ENCODE assay signal across 8 mouse cellular contexts in the genomic region with DNA sequence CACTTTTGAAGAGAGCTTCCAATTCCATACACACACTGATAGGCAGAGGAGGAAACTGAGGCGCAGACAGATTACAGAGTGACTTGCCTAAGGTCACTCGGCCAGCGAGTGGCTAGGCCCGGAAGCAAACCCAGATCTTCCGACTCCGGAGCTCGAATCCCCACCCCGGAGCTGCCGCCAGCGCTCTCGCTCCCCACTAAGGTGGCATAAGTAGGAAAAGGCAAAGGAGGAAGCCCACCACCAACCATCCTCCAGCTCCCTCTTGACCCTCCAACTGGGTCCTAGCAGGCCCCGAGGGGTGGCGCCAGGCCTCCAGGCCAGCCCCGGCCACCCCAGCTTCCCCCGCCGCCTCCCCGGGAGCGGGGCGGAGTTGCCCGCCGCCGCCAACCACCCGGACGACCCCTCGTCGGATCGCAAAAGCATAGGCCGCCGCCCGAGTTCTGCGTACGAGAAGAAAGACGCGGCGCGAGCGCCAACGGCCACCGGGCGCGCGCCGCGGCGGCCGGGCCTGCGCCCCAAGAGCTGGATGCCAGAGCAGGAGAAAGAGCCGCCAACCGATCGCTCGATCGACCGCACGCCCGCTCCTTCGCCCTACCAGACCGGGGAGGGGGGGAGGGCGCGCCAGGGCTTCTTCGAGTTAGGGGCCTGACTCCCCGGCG. TPM values are rescaled to one million over a fixed set of nuclear protein-coding genes. Genes with fewer than 3 reads are reported as not detected.
DNase-seq lines count a peak whose midpoint lies in the region; ATAC-seq lines count a peak whose summit lies in the region.

No protein-coding gene starts in this region.

- H3K27ac ChIP-seq in forebrain, embryonic 16.5 days (ENCODE audit: low read length) = peak overlapping the region; percentile 95
- peak overlapping the region; percentile 94 for H3K27ac ChIP-seq in kidney, embryonic 15.5 days

- H3K4me3 ChIP-seq in forebrain, embryonic 16.5 days (replicated peaks; ENCODE audit: low read length) = peak overlapping the region; percentile 100
- H3K4me3 ChIP-seq in kidney, embryonic 15.5 days (replicated peaks) = peak overlapping the region; percentile 96

- peaks cover 32% of the 10 kb centered on the region for H3K36me3 ChIP-seq in forebrain, embryonic 16.5 days (ENCODE audit: control insufficient read depth, insufficient read depth)
- H3K36me3 ChIP-seq in kidney, embryonic 15.5 days = peaks cover 52% of the 10 kb centered on the region

- peaks cover 15% of the 10 kb centered on the region for H3K9me3 ChIP-seq in forebrain, embryonic 16.5 days (ENCODE audit: control insufficient read depth, low read length)
- H3K9me3 ChIP-seq in kidney, embryonic 15.5 days (replicated peaks) = peaks cover 18% of the 10 kb centered on the region

- peak; percentile 25 for ATAC-seq in forebrain, embryonic 16.5 days
- peak; percentile 67 for ATAC-seq in kidney, embryonic 15.5 days (replicated peaks; ENCODE audit: low FRiP score)
- ATAC-seq in megakaryocyte-erythroid progenitor cell, adult 5-6 weeks (replicated peaks; ENCODE audit: low FRiP score, low TSS enrichment, poor library complexity, severe bottlenecking) = no peak

- WGBS in forebrain, embryonic 16.5 days = under 1% methylated on average over 56 of the region's 62 CpGs
- WGBS in kidney, embryonic 15.5 days = 1% methylated on average over 53 of the region's 62 CpGs

- H3K4me1 ChIP-seq in forebrain, embryonic 16.5 days (replicated peaks; ENCODE audit: control insufficient read depth, insufficient read depth, low read length) = peaks cover 11% of the 10 kb centered on the region
- H3K4me1 ChIP-seq in kidney, embryonic 15.5 days = peaks cover 17% of the 10 kb centered on the region

- DNase-seq in cerebellum, adult 8-10 months = peak; percentile 43
- DNase-seq in cerebellum, postnatal 14 days = no peak
- DNase-seq in thymus, postnatal 25 days = peak; percentile 51
- no peak for DNase-seq in thymus, postnatal 14 days
- peak; percentile 29 for DNase-seq in lung, postnatal 36 days

- H3K4me2 ChIP-seq in forebrain, embryonic 16.5 days (ENCODE audit: low read length) = peak overlapping the region; percentile 80
- H3K4me2 ChIP-seq in kidney, embryonic 15.5 days = peak overlapping the region; percentile 86

- no peaks in the 10 kb centered on the region for H3K27me3 ChIP-seq in forebrain, embryonic 16.5 days (replicated peaks; ENCODE audit: control insufficient read depth, insufficient read depth, low read length)
- no peaks in the 10 kb centered on the region for H3K27me3 ChIP-seq in kidney, embryonic 15.5 days

- peak overlapping the region; percentile 97 for H3K9ac ChIP-seq in forebrain, embryonic 16.5 days (replicated peaks; ENCODE audit: low read depth, low read length)
- H3K9ac ChIP-seq in kidney, embryonic 15.5 days = peak overlapping the region; percentile 96

RNA-seq across cellular contexts. Expression of a gene that starts 0.6 kb away (rescaled TPM):
- polyA plus RNA-seq in forebrain, embryonic 16.5 days (2015; fragmentation: Nextera tagmentation; extraction: Ambion mirVana) = 47.5 and 49.2 TPM in 2 replicates
- polyA plus RNA-seq in kidney, embryonic 15.5 days (2015; fragmentation: Nextera tagmentation; extraction: Ambion mirVana) = 28.2 and 30.2 TPM in 2 replicates
- total RNA-seq in megakaryocyte-erythroid progenitor cell, adult 5-6 weeks (2014; fragmentation: Nextera tagmentation) = 40.6 and 55.0 TPM in 2 replicates
- 36.5 and 42.2 TPM in 2 replicates for total RNA-seq in megakaryocyte-erythroid progenitor cell, adult 5-6 weeks (2017)

Comparison
In these comparisons a context has a peak if more than half of its experiments do, and no peak if none do; other contexts are left out.
1. DNase-seq: peak in cerebellum, adult 8-10 months (single experiment), thymus, postnatal 25 days (single experiment) and lung, postnatal 36 days (single experiment); none in cerebellum, postnatal 14 days (0 of 2) and thymus, postnatal 14 days (single experiment).